Mouse (Mus musculus): ENCODE data around the gene 1700067P10Rik. TPM values are rescaled to one million over a fixed set of nuclear protein-coding genes. Genes with fewer than 3 reads are reported as not detected.

1700067P10Rik gene
- polyA plus RNA-seq, 1 experiment from 2014 or later: not detected

DNA sequence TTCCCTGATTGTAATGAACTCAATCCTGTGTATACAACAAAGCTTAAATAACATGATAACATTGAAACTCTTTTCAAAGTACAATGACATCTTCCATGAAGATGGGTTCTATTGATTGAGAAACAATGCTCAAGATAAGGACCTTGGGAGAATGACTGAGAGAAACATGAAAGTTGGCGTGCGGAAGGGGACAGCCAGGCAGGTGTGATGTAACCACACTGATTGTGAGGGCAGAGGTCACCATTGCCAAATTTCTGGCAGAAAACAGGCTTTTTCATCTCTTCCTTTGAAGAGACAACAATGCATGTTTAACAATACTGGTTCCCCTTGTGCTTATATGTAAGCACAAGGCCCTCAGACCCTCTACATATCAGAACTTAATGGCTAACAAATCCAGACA lies 43.7 kb downstream of the 1700067P10Rik start:
- H3K4me3 ChIP-seq: no peak overlapping the region
- H3K27me3 ChIP-seq: no peaks in the 10 kb centered on the region
- no peak overlapping the region for H3K4me2 ChIP-seq (replicated peaks)
- ATAC-seq (ENCODE audit: insufficient number of reproducible peaks, insufficient read depth, low FRiP score, low TSS enrichment): no peak
- no peaks in the 10 kb centered on the region for H3K9me3 ChIP-seq
- H3K4me1 ChIP-seq: no peaks in the 10 kb centered on the region
- 84% methylated on average over 2 of the region's 2 CpGs for WGBS
- H3K36me3 ChIP-seq: no peaks in the 10 kb centered on the region
- no peak overlapping the region for H3K27ac ChIP-seq
- H3K9ac ChIP-seq: no peak overlapping the region

Other genes with a start within 250 kb of the 1700067P10Rik start
- gene Foxp4, start 164.7 kb upstream of the 1700067P10Rik start, polyA plus RNA-seq (2016; fragmentation: Nextera tagmentation; extraction: Ambion mirVana): 51.0 and 52.4 TPM in 2 replicates
- gene 1700122O11Rik, start 51.0 kb upstream of the 1700067P10Rik start, polyA plus RNA-seq (2016; fragmentation: Nextera tagmentation; extraction: Ambion mirVana): not detected in 2 replicates
- not detected in 2 replicates for gene 9830107B12Rik, start 56.9 kb downstream of the 1700067P10Rik start, polyA plus RNA-seq (2016; fragmentation: Nextera tagmentation; extraction: Ambion mirVana)
- gene A530064D06Rik, start 78.0 kb downstream of the 1700067P10Rik start, polyA plus RNA-seq (2016; fragmentation: Nextera tagmentation; extraction: Ambion mirVana): 0.14 TPM in 1 of 2 replicates, not detected in the other
- gene Trem1, start 143.4 kb downstream of the 1700067P10Rik start, polyA plus RNA-seq (2016; fragmentation: Nextera tagmentation; extraction: Ambion mirVana): 0.06 and 0.08 TPM in 2 replicates
- not detected in 2 replicates for gene Trem3, start 158.5 kb downstream of the 1700067P10Rik start, polyA plus RNA-seq (2016; fragmentation: Nextera tagmentation; extraction: Ambion mirVana)
- gene Treml4, start 175.0 kb downstream of the 1700067P10Rik start, polyA plus RNA-seq (2016; fragmentation: Nextera tagmentation; extraction: Ambion mirVana): 0.12 and 0.29 TPM in 2 replicates
- 0.23 and 0.80 TPM in 2 replicates for gene Treml2, start 210.2 kb downstream of the 1700067P10Rik start, polyA plus RNA-seq (2016; fragmentation: Nextera tagmentation; extraction: Ambion mirVana)
- 0.50 TPM in 1 of 2 replicates, not detected in the other for gene B430306N03Rik, start 226.8 kb downstream of the 1700067P10Rik start, polyA plus RNA-seq (2016; fragmentation: Nextera tagmentation; extraction: Ambion mirVana)

All from embryonic facial prominence, embryonic 12.5 days (tissue).